18 mouse cellular contexts compared by ENCODE assay signal in the genomic region with DNA sequence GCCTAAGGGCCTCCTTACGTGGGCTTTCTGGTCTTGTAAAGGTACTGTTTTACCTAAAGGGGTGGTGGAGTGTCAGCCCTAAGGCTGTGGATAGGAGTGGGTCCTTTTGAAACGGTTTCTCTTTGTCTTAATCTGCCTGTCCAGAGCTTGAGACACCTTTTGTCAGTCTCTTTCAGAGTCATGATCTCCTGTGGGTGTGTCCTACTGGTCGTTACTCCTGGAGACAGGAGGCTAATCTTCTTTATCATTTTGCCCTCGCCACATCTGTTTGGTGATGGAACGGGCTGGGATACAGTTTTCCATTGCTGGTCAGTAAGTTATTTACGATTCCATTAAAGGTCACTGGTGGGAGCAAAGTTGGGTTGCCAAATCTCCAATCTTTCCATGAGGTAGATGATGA.
"Had no signal": no experiment of that assay in that cellular context is flagged by ENCODE, and none has a peak within 500 bp of the region (broad histone marks: within the 10 kb centered on the region; RNA-seq: fewer than 3 reads in every experiment).

No protein-coding gene starts in this region.

- H3K4me1 ChIP-seq: midbrain, embryonic 12.5 days; neural tube, embryonic 13.5 days had no signal

- H3K27ac ChIP-seq: midbrain, embryonic 10.5 days; midbrain, embryonic 12.5 days; neural tube, embryonic 13.5 days; neural tube, embryonic 15.5 days had no signal

- H3K9ac ChIP-seq: lung, embryonic 14.5 days; midbrain, embryonic 12.5 days; neural tube, embryonic 13.5 days; neural tube, embryonic 15.5 days had no signal

- ATAC-seq: midbrain, embryonic 16.5 days had no signal

- H3K36me3 ChIP-seq: midbrain, embryonic 10.5 days; midbrain, embryonic 12.5 days; neural tube, embryonic 13.5 days; neural tube, embryonic 15.5 days had no signal

- H3K9me3 ChIP-seq: midbrain, embryonic 10.5 days; midbrain, embryonic 12.5 days; neural tube, embryonic 13.5 days; neural tube, embryonic 15.5 days had no signal

- DNase-seq: lung, adult 18-20 months; lung, embryonic 14.5 days; lung, postnatal 10 days; lung, postnatal 4 days; midbrain, embryonic 14.5 days; right cerebral cortex, adult 18-20 months; right cerebral cortex, postnatal 25 days; right cerebral cortex, postnatal 4 days; spleen, adult 18-20 months; thymus, adult 18-20 months; thymus, postnatal 14 days; thymus, postnatal 36 days had no signal

- H3K4me3 ChIP-seq: midbrain, embryonic 10.5 days; midbrain, embryonic 12.5 days; myocyte; neural tube, embryonic 13.5 days; neural tube, embryonic 15.5 days had no signal

- H3K27me3 ChIP-seq: midbrain, embryonic 12.5 days; neural tube, embryonic 13.5 days; neural tube, embryonic 15.5 days had no signal

- H3K4me2 ChIP-seq: lung, embryonic 14.5 days; midbrain, embryonic 12.5 days; neural tube, embryonic 13.5 days; neural tube, embryonic 15.5 days had no signal
